Mouse (Mus musculus): Measurements from ENCODE around the gene Med12l.

- TF ChIP-seq POLR2A (IDR thresholded peaks at IDR 0.05; ENCODE audit: borderline replicate concordance, extremely low read depth, low read depth, low read length) (no peak), CTCF (IDR thresholded peaks at IDR 0.05; ENCODE audit: insufficient read depth, low read length) (no peak)
Measured at GRCm38 (mm10) chr3:59360102-59360501, 354.5 kb downstream of the Med12l start.

Measured in lung, adult 2 months (tissue).